Mouse (Mus musculus) layer of hippocampus, adult 8-10 months (tissue): Measurements from ENCODE around the gene Cask. TPM values are rescaled to one million over a fixed set of nuclear protein-coding genes. Genes with fewer than 3 reads are reported as not detected.
A peak's percentile ranks its signal among the peaks of the same experiment; 100 is the strongest.

Experiments
- DNase-seq, 2 experiments: peaks; one replicate each; pipeline ENCODE4 v3.0.0; 2022; ENCODE audit warnings: low spot score in 2 of 2
- total RNA-seq, 4 experiments: library from RNA; stranded (reverse); gene quantifications; 2 replicates each; pipeline ENCODE4 v1.2.4; 2022

The Cask gene
- total RNA-seq, 4 experiments from 2014 or later, result 67.5 to 79.9 (median 75.7) TPM

GRCm38 (mm10) chrX:13720296-13720829 is 130.8 kb downstream of the Cask start:
- no peak for DNase-seq

GRCm38 (mm10) chrX:13718283-13718682 is 132.9 kb downstream of the Cask start:
- no peak for DNase-seq

GRCm38 (mm10) chrX:13716796-13717569 is 134.2 kb downstream of the Cask start:
- no peak for DNase-seq

GRCm38 (mm10) chrX:13710174-13710573 is 141.0 kb downstream of the Cask start:
- DNase-seq, result peak; percentile 22 to 48

- no peak for DNase-seq
These were observed 146.1 kb downstream of the Cask start for GRCm38 (mm10) chrX:13705051-13705450.

GRCm38 (mm10) chrX:13700681-13701080 is 150.5 kb downstream of the Cask start:
- DNase-seq, result no peak

- DNase-seq, result no peak
These were observed 159.3 kb downstream of the Cask start for GRCm38 (mm10) chrX:13691865-13692264.

- DNase-seq, result no peak
These were observed 162.8 kb downstream of the Cask start for GRCm38 (mm10) chrX:13688356-13688755.

- DNase-seq, result no peak
These were observed 164.6 kb downstream of the Cask start for GRCm38 (mm10) chrX:13686589-13686988.

GRCm38 (mm10) chrX:13681748-13682147 is 169.4 kb downstream of the Cask start:
- no peak for DNase-seq

GRCm38 (mm10) chrX:13673001-13673400 is 178.2 kb downstream of the Cask start:
- no peak for DNase-seq

- DNase-seq, result no peak
These were observed 180.8 kb downstream of the Cask start for GRCm38 (mm10) chrX:13670342-13670741.

GRCm38 (mm10) chrX:13668867-13669266 is 182.3 kb downstream of the Cask start:
- no peak for DNase-seq

- no peak for DNase-seq
These were observed 190.1 kb downstream of the Cask start, which contains the start of gene Gpr82 for GRCm38 (mm10) chrX:13661063-13661462. TSS of gene Gpr82 (plus strand) at chrX:13661363.

- no peak for DNase-seq
These were observed 191.8 kb downstream of the Cask start for GRCm38 (mm10) chrX:13659201-13659890.

- no peak for DNase-seq
These were observed 192.5 kb downstream of the Cask start for GRCm38 (mm10) chrX:13658616-13659140.

- DNase-seq, result peak in 1 of 2 experiments; percentile 27
These were observed 194.4 kb downstream of the Cask start for GRCm38 (mm10) chrX:13656721-13657120.

GRCm38 (mm10) chrX:13655906-13656305 is 195.3 kb downstream of the Cask start:
- DNase-seq, result no peak

- DNase-seq, result peak; percentile 6 to 9
These were observed 196.2 kb downstream of the Cask start for GRCm38 (mm10) chrX:13655005-13655421.

GRCm38 (mm10) chrX:13652291-13652690 is 198.9 kb downstream of the Cask start:
- DNase-seq, result no peak

- DNase-seq, result no peak
These were observed 199.3 kb downstream of the Cask start for GRCm38 (mm10) chrX:13651889-13652288.

- no peak for DNase-seq
These were observed 212.3 kb downstream of the Cask start for GRCm38 (mm10) chrX:13638894-13639293.
